ENCODE assay signal across 7 mouse cellular contexts in genomic region chr1:131079762-131080161, GRCm38 (mm10). TPM values are rescaled to one million over a fixed set of nuclear protein-coding genes. Genes with fewer than 3 reads are reported as not detected.
DNase-seq lines count a peak whose midpoint lies in the region; ATAC-seq and TF ChIP-seq lines count a peak whose summit lies in the region.

No protein-coding gene starts in this region.

- ATAC-seq in midbrain, embryonic 16.5 days: no peak
- ATAC-seq in common myeloid progenitor, adult 5-6 weeks (replicated peaks; ENCODE audit: low read depth, poor library complexity, severe bottlenecking): peak; percentile 30; the same call in 1 of the 2 replicates
- ATAC-seq in intestine, postnatal 0 days: peak; percentile 45

- H3K36me3 ChIP-seq in midbrain, embryonic 10.5 days: peaks cover 3% of the 10 kb centered on the region; the same call in 1 of the 2 replicates
- H3K36me3 ChIP-seq in midbrain, embryonic 16.5 days (ENCODE audit: control insufficient read depth, insufficient read depth, low read length): no peaks in the 10 kb centered on the region
- no peaks in the 10 kb centered on the region for H3K36me3 ChIP-seq in intestine, postnatal 0 days (ENCODE audit: control insufficient read depth, insufficient read depth)

- no peak overlapping the region for H3K9ac ChIP-seq in midbrain, embryonic 16.5 days (ENCODE audit: low read depth, low read length)
- H3K9ac ChIP-seq in intestine, postnatal 0 days (ENCODE audit: low read depth, low read length): no peak overlapping the region

- peak overlapping the region; percentile 94 for H3K27ac ChIP-seq in midbrain, embryonic 10.5 days (replicated peaks)
- H3K27ac ChIP-seq in midbrain, embryonic 16.5 days (ENCODE audit: low read length): no peak overlapping the region
- H3K27ac ChIP-seq in intestine, postnatal 0 days (ENCODE audit: low read depth, low read length): no peak overlapping the region

- WGBS in midbrain, embryonic 10.5 days: 79% methylated on average over 4 of the region's 4 CpGs
- 82% methylated on average over 4 of the region's 4 CpGs for WGBS in midbrain, embryonic 16.5 days
- WGBS in intestine, postnatal 0 days: 21% methylated on average over 4 of the region's 4 CpGs

- no peaks in the 10 kb centered on the region for H3K27me3 ChIP-seq in midbrain, embryonic 10.5 days (ENCODE audit: low read depth, poor library complexity, severe bottlenecking)
- H3K27me3 ChIP-seq in midbrain, embryonic 16.5 days (ENCODE audit: control insufficient read depth, insufficient read depth, low read depth, low read length): no peaks in the 10 kb centered on the region
- no peaks in the 10 kb centered on the region for H3K27me3 ChIP-seq in intestine, postnatal 0 days (replicated peaks; ENCODE audit: control insufficient read depth, insufficient read depth, low read length)

- no peaks in the 10 kb centered on the region; the same call in 1 of the 2 replicates for H3K9me3 ChIP-seq in midbrain, embryonic 10.5 days (replicated peaks)
- H3K9me3 ChIP-seq in midbrain, embryonic 16.5 days (replicated peaks; ENCODE audit: control insufficient read depth, low read length, poor library complexity, severe bottlenecking): no peaks in the 10 kb centered on the region
- H3K9me3 ChIP-seq in intestine, postnatal 0 days (ENCODE audit: control insufficient read depth): no peaks in the 10 kb centered on the region

- H3K4me1 ChIP-seq in midbrain, embryonic 10.5 days: peaks cover 98% of the 10 kb centered on the region
- peaks cover 27% of the 10 kb centered on the region for H3K4me1 ChIP-seq in midbrain, embryonic 16.5 days (ENCODE audit: control insufficient read depth, insufficient read depth, low read length)
- peaks cover 25% of the 10 kb centered on the region for H3K4me1 ChIP-seq in intestine, postnatal 0 days (replicated peaks; ENCODE audit: control insufficient read depth, insufficient read depth, low read length)

- no peak overlapping the region for H3K4me2 ChIP-seq in midbrain, embryonic 16.5 days (ENCODE audit: low read length)
- no peak overlapping the region for H3K4me2 ChIP-seq in intestine, postnatal 0 days (replicated peaks; ENCODE audit: low read depth)

- TF ChIP-seq CTCF in intestine, postnatal 0 days (IDR thresholded peaks at IDR 0.05; ENCODE audit: low read depth): peak; percentile 65

- DNase-seq in midbrain, embryonic 10.5 days (ENCODE audit: low spot score): no peak
- peak; percentile 71 for DNase-seq in thymus, postnatal 4 days
- DNase-seq in left cerebral cortex, adult 18-20 months (ENCODE audit: low spot score in 2 of 2): no peak
- DNase-seq in layer of hippocampus, adult 18-20 months (ENCODE audit: low spot score in 2 of 2): no peak

- no peak overlapping the region for H3K4me3 ChIP-seq in midbrain, embryonic 10.5 days
- no peak overlapping the region for H3K4me3 ChIP-seq in midbrain, embryonic 16.5 days (ENCODE audit: low read depth, low read length)
- no peak overlapping the region for H3K4me3 ChIP-seq in intestine, postnatal 0 days (ENCODE audit: low read depth, low read length)

RNA-seq across cellular contexts. Expression of gene Mapkapk2, which starts 17.9 kb away (rescaled TPM):
- 50.9 and 55.7 TPM in 2 replicates for polyA plus RNA-seq in midbrain, embryonic 10.5 days (2016; fragmentation: Nextera tagmentation; extraction: Ambion mirVana)
- 12.6 and 14.9 TPM in 2 replicates for polyA plus RNA-seq in midbrain, embryonic 16.5 days (2015; fragmentation: Nextera tagmentation; extraction: Ambion mirVana)
- total RNA-seq in common myeloid progenitor, adult 5-6 weeks (2017): 124 and 128 TPM in 2 replicates
- 34.9 and 35.9 TPM in 2 replicates for polyA plus RNA-seq in intestine, postnatal 0 days (2015; fragmentation: Nextera tagmentation; extraction: Ambion mirVana)
- 10 to 100 TPM; 35.8 to 37.2 TPM for total RNA-seq in left cerebral cortex, adult 18-20 months (2021)
- total RNA-seq in layer of hippocampus, adult 18-20 months (2021): 10 to 100 TPM; 32.2 to 33.8 TPM

RNA-seq across cellular contexts. Expression of gene Dyrk3, which starts 58.4 kb away (rescaled TPM):
- polyA plus RNA-seq in midbrain, embryonic 10.5 days (2016; fragmentation: Nextera tagmentation; extraction: Ambion mirVana): 15.4 and 18.1 TPM in 2 replicates
- 14.1 and 17.4 TPM in 2 replicates for polyA plus RNA-seq in midbrain, embryonic 16.5 days (2015; fragmentation: Nextera tagmentation; extraction: Ambion mirVana)
- 10.3 and 11.4 TPM in 2 replicates for total RNA-seq in common myeloid progenitor, adult 5-6 weeks (2017)
- 0.54 and 0.80 TPM in 2 replicates for polyA plus RNA-seq in intestine, postnatal 0 days (2015; fragmentation: Nextera tagmentation; extraction: Ambion mirVana)
- total RNA-seq in left cerebral cortex, adult 18-20 months (2021): 10 to 100 TPM; 14.9 to 16.7 TPM
- 10 to 100 TPM; 17.4 to 20.2 TPM for total RNA-seq in layer of hippocampus, adult 18-20 months (2021)
